Mouse (Mus musculus): ENCODE results near the gene Mettl26.

Gene Mettl26

GRCm38 (mm10) chr17:25869498-25869897 is 5.4 kb upstream of the Mettl26 start:
- no peak for DNase-seq (ENCODE audit: low read depth)

GRCm38 (mm10) chr17:25869954-25870353 is 4.9 kb upstream of the Mettl26 start:
- no peak for DNase-seq (ENCODE audit: low read depth)

DNA sequence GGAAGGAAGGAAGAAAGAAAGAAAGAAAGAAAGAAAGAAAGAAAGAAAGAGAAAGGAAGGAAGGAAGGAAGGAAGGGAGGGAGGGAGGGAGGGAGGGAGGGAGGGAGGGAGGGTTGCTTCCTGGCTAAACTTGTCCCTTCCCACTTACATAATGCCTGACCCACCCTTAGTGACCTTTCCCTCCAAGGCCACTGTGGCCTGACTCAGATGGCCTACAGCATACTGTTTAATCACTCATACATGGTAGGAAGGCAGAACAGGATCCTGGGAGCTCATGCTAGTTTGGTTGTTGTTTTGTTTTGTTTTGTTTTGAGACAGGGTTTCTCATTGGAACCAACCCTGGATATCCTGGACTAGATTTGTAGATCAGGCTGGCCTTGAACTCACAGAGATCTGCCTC is 3.3 kb upstream of the Mettl26 start:
- peak; percentile 29 for DNase-seq (ENCODE audit: low read depth)

GRCm38 (mm10) chr17:25872676-25873075 is 2.2 kb upstream of the Mettl26 start:
- no peak for DNase-seq (ENCODE audit: low read depth)

DNA sequence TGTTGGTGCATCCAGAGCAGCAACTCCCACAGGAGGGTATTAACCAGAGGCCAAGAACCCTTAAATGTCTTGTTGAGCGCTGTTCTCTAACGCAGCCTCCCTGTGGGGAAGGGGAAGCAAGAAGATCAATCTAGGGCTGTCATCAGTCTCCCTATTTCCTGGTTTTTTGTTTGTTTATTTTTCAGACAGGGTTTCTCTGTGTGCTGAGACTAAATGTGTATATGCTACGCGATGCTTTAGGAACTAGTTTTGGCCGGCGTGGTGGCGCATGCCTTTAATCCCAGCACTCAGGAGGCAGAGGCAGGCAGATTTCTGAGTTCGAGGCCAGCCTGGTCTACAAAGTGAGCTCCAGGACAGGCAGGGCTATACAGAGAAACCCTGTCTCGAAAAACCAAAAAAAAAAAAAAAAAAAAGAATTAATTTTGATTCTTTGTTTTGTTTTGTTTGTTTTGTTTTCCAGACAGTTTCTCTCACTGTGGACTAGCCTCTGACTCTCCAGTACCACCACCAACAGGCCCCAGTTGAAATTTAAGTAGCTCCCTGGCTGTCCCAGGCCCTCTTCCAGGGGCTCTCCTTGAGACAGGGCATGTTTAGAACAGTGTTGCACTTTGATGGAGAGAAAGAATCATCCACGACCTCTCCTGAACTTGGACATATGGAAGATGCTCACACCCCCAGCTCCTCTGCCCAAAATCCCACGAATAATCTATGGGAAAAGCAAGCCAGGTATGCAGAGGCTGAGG is 1.3 kb upstream of the Mettl26 start:
- DNase-seq (ENCODE audit: low read depth), result no peak

DNA sequence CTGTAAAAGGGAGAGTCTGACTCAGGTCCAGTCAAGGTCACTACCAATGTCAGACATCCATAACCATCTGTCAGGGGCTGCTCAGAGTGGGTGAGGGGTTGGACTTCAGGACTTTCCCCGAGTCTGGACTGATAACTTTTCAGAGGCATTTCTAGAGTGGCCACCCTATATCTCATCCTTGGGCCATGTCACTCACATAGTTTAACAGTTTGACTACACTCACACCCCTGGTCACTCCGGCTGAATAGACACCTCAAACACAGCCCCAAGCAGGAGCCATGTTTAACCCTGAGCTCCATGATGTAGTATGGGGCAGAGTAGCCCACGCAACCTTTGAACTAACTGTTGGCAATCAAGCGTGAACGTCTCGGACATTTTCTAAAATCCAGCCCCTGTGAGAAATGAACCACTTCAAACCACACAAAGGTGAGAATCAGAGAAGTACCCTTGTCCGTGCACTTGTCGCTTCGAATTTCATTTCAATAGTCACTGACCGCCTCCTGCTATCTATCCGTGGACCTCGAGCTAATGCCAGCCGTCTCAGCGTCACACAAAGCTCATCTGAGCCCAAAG is 640 bp upstream of the Mettl26 start:
- no peak for DNase-seq (ENCODE audit: low read depth)

GRCm38 (mm10) chr17:25875171-25876136 is 580 bp downstream of the Mettl26 start:
- DNase-seq (ENCODE audit: low read depth), result peak; percentile 92

DNA sequence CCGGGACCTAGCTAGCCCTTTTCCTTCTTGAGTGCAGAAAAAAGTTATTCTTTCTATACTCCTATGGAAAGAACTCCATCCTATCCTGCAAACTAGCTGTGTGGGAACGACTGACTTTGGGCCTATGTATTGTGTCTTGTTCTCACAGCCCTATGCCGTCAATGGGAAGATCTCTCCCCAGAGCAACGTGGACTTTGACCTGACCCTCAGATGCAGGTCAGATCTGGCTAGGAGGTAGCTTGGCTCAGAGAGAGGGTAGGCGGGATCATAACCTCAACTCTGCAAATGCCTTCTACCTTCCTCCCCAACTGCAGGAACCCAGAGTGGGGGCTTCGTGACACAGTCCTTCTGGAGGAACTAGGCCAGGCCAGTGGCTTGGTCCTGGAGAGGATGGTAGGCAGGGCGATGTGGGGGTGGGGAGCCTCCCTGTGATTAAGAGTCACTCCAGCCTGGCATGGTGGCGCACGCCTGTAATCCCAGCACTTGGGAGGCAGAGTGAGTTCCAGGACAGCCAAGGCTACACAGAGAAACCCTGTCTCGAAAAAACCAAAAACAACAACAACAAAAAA is 1.6 kb downstream of the Mettl26 start:
- DNase-seq (ENCODE audit: low read depth), result no peak

GRCm38 (mm10) chr17:25877025-25877424 is 2.2 kb downstream of the Mettl26 start:
- DNase-seq (ENCODE audit: low read depth), result no peak

DNA sequence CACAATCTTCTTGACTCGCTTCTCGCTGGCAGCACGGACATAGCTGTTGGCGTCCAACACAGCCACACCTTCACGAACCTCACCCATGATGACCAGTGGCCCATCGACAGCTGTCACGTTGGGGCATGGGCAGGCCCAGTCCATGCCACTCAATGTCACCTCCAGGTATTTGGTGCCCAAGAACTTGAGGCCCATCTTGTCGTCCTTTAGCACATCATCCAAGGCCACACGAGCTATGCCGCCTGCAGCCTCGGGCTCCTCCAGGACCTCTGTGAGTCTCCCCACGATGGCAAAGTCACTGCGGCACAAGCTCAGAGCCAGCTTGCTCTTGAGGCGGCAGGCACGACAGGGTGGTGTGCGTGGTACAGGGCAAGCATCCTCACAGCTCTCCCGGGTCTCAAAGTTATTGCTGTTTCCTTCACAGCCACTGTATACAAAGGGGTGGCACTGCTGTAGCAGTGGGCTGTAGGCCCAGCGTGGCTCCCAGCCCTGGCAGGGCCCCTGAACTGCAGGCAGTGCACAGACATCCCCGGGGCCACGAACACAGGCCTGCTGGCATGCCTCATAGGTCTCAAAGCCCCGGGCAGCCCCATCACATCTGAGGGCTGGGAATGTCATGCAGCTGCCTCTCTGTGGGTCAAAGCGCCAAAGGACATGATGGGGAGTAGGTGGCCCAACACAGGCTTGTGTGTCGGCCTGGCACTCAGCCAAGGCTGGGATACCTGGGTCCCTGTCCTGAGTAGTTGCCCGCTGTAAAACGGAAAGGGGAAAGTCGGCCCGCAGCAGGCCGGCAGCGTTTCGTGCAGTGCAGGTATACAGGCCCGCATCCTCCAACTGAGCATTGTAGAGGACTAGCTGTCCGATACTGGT is 3.1 kb downstream of the Mettl26 start:
- DNase-seq (ENCODE audit: low read depth), result no peak

DNA sequence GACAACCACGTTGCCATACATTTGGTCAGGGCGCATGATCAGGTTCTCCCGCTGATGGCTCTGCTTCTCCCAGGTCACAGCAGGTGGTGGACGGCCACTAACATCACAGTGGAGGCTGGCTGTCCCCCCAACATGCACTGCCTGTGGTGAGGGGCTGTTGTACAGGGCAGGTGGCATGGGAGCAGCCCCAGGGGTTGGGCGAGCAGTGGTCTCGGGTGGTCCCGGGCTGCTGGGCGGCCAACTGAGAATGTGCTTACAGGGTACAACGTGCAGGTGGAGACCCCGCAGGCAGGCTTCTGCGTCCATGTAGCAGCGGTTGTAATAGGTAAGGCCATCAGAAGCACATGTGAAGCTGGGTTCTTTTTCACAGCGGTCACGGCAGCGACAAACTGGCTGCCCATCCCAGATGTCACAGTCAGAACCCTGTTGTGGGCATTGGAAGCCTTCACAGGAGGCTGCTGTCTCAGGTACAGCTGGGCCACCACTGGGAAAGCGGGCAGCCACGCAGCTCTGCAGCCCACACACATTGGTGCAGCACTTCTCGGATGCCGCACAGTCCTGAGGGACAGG is 3.8 kb downstream of the Mettl26 start:
- DNase-seq (ENCODE audit: low read depth), result no peak

DNA sequence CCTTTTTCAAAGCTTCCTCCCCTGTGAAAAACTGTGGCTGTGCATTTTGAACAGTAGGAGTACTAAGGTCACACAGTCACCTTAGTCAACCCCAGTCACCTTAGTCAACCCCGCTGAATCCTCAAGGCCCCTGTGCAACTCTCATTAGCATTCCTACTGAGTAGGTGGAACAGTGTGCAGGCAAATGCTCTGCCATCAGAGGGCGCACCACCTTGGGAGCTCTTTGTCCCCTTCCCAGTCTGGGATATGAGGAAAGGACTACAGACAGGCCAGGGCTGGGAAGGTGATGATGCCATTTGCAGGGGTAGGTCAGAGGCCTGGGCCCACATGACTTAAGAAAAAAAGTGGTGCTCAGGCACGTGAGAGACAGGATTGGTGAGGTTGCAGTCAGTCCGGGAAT is 4.4 kb downstream of the Mettl26 start:
- DNase-seq (ENCODE audit: low read depth), result peak; percentile 30

DNA sequence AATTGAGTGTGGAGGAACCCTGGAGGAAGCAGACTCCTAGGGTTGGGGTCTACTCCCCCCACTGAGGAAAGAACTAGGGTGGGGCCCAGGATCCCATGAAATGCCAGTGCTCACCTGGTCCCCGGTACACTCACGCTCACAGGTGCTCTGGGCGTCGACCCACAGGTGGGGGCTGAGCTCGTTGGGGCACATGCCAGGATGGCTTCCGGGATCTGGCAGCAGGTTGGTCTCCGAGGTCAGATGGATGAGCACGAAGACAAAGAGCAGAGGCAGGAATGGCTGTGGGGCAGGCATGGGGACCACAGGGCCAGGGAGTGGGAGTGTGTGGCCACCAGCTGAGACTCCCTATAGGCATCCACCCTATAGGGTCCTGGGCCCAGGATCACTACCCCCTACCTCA is 4.9 kb downstream of the Mettl26 start:
- no peak for DNase-seq (ENCODE audit: low read depth)

- DNase-seq (ENCODE audit: low read depth), result no peak
These were observed 5.5 kb downstream of the Mettl26 start, which contains the start of gene Wfikkn1 for GRCm38 (mm10) chr17:25880196-25880910. Gene Wfikkn1, minus strand, starts transcription at chr17:25880858.

GRCm38 (mm10) chr17:25880913-25881641 is 6.2 kb downstream of the Mettl26 start:
- DNase-seq (ENCODE audit: low read depth), result no peak

GRCm38 (mm10) chr17:25881691-25882090 is 6.8 kb downstream of the Mettl26 start:
- no peak for DNase-seq (ENCODE audit: low read depth)

DNA sequence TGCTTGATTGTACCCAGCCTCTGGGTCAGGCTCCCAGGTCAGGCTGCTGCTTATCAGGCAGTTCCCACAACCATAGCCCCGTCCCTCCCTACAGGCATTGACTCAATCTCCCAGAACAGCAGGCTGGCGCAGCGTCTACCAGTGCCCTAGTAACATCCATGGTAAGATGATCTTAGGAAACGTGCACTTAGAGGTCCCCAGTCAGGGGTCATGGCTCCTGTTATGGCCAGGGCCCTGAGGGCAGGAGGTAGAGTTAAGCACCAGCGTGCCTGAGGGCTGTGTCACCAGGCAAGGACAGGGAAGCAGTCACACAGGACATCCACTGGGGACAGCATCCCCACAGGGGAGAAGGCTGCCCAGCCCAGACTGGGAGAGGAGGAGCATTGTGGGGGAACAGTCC is 7.4 kb downstream of the Mettl26 start:
- DNase-seq (ENCODE audit: low read depth), result no peak

DNA sequence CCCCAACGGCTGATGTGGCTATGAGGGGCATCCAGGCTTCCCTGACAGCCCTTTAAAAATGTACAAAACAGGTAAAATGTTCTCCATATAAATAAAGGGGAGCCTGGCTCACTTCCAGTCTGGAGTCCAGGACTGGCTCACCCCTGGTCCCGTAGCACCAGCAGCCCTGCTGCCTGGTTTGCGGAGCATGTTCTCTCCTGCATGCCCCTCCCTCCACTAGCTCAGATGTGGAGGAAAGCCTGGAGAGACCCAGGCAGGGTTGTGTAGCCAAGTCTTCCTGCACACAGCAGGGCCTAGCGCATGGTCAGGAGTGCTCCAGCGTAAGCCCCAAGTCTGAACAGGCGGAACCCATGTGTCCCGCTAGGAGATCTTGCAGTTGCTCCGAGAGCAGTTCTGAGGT is 8.4 kb downstream of the Mettl26 start:
- no peak for DNase-seq (ENCODE audit: low read depth)

DNA sequence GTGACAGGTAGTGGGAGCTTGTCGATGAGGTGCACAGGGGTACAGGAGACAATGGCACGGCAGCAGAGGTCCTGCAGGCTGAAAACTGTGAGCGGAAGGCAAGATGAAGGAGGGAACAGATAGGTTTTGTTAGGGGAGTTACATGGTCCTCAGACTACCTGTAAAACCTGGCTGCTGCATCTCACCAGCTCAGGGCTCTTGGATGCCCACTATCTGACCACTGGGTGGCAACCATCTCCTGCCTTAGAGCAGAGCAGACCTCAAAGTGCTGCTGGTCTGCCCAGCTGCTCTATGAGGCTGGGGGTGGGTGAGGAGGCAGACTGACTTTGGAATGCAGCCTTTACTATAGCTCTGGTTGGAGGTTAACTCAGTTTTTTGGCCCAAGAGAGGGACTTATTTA is 8.9 kb downstream of the Mettl26 start:
- no peak for DNase-seq (ENCODE audit: low read depth)

- DNase-seq (ENCODE audit: low read depth), result peak; percentile 38
These were observed 10.8 kb downstream of the Mettl26 start for GRCm38 (mm10) chr17:25885636-25886035.

Data from 416B (cell line).